In the genomic region with DNA sequence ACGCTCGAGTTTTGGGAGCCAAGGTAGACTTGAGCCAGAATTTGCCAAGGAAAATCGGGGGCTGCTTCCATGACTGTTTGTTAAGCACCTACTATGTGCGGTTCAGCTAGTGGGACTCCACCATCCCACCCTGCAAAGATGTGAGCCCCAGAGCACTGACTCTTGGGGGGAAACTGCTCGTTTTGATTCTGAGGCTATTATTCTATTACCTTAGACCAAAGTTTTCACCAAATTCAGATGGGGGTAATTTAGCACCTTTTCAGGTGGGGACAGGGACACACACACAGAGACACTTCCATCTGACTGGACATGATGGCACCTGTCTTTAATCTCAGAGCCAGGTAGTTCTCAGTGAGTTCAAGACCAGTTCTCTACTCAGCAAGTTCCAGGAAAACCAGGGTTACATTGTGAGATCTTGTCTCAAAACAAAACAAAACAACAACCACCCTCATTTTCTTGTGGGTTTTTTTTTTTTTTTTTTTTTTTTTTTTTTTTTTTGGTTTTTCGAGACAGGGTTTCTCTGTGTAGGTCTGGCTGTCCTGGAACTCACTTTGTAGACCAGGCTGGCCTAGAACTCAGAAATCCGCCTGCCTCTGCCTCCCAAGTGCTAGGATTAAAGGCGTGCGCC, we compare ENCODE assay signal across 8 mouse cellular contexts. TPM values are rescaled to one million over a fixed set of nuclear protein-coding genes. Genes with fewer than 3 reads are reported as not detected.
A peak's percentile ranks its signal among the peaks of the same experiment; 100 is the strongest.
DNase-seq lines count a peak whose midpoint lies in the region; ATAC-seq and TF ChIP-seq lines count a peak whose summit lies in the region.

No protein-coding gene starts in this region.

- WGBS in heart, embryonic 14.5 days, result 41% methylated on average over 7 of the region's 9 CpGs
- 50% methylated on average over 8 of the region's 9 CpGs for WGBS in hindbrain, embryonic 11.5 days
- WGBS in midbrain, embryonic 10.5 days, result 50% methylated on average over 8 of the region's 9 CpGs

- peak overlapping the region; percentile 57 to 58 for H3K4me3 ChIP-seq in heart, embryonic 14.5 days (ENCODE audit: control insufficient read depth in 1 of 2, insufficient read depth in 1 of 2, low read depth in 1 of 2, low read length in 2 of 2)
- H3K4me3 ChIP-seq in ES-E14 (ENCODE audit: insufficient read depth in 1 of 2, low read depth in 1 of 2, low read length in 2 of 2, poor library complexity in 1 of 2, severe bottlenecking in 1 of 2), result peak overlapping the region; percentile 72 to 74
- peak overlapping the region; percentile 54 for H3K4me3 ChIP-seq in hindbrain, embryonic 11.5 days (ENCODE audit: low read depth, low read length)
- peak overlapping the region; percentile 70 for H3K4me3 ChIP-seq in midbrain, embryonic 10.5 days

- H3K27me3 ChIP-seq in heart, embryonic 14.5 days (ENCODE audit: control insufficient read depth, insufficient read depth, low read length), result peaks cover 50% of the 10 kb centered on the region
- H3K27me3 ChIP-seq in hindbrain, embryonic 11.5 days (ENCODE audit: control insufficient read depth, insufficient read depth, low read length), result peaks cover 23% of the 10 kb centered on the region
- H3K27me3 ChIP-seq in midbrain, embryonic 10.5 days (ENCODE audit: low read depth, poor library complexity, severe bottlenecking), result peaks cover 67% of the 10 kb centered on the region

- H3K4me1 ChIP-seq in heart, embryonic 14.5 days (ENCODE audit: control insufficient read depth in 2 of 2, insufficient read depth in 2 of 2, low read length in 2 of 2), result no peaks in the 10 kb centered on the region
- H3K4me1 ChIP-seq in ES-E14 (ENCODE audit: control insufficient read depth in 2 of 2, insufficient read depth in 2 of 2, low read length in 2 of 2, poor library complexity in 1 of 2), result peaks cover 1 to 3% of the 10 kb centered on the region in 2 experiments; a peak in 2 of 4 replicates
- H3K4me1 ChIP-seq in hindbrain, embryonic 11.5 days (replicated peaks; ENCODE audit: control insufficient read depth, insufficient read depth, low read length), result no peaks in the 10 kb centered on the region
- H3K4me1 ChIP-seq in midbrain, embryonic 10.5 days, result peaks cover 10% of the 10 kb centered on the region

- no peaks in the 10 kb centered on the region for H3K36me3 ChIP-seq in heart, embryonic 14.5 days (ENCODE audit: control insufficient read depth, insufficient read depth, low read length)
- H3K36me3 ChIP-seq in ES-E14 (ENCODE audit: control insufficient read depth, insufficient read depth, low read length, poor library complexity, severe bottlenecking), result no peaks in the 10 kb centered on the region
- H3K36me3 ChIP-seq in hindbrain, embryonic 11.5 days (ENCODE audit: control insufficient read depth, insufficient read depth, low read length), result no peaks in the 10 kb centered on the region
- no peaks in the 10 kb centered on the region for H3K36me3 ChIP-seq in midbrain, embryonic 10.5 days

- in situ Hi-C loops in ES-E14 (cut with MboI; ENCODE audit: low sequenced_read_pairs in 2 of 2, unreplicated experiment in 2 of 2), result no loop called here

- H3K27ac ChIP-seq in heart, embryonic 14.5 days (replicated peaks in 1 of 2; ENCODE audit: control insufficient read depth in 1 of 2, insufficient read depth in 1 of 2, low read depth in 2 of 2, low read length in 2 of 2), result no peak overlapping the region
- no peak overlapping the region for H3K27ac ChIP-seq in ES-E14 (ENCODE audit: insufficient read depth, low read depth, low read length, poor library complexity, severe bottlenecking)
- no peak overlapping the region for H3K27ac ChIP-seq in hindbrain, embryonic 11.5 days (ENCODE audit: low read depth, low read length)
- H3K27ac ChIP-seq in midbrain, embryonic 10.5 days (replicated peaks), result 0 out of 2 replicates have a peak overlapping the region, but pooled peaks have one; percentile 75

- H3K9ac ChIP-seq in heart, embryonic 14.5 days (ENCODE audit: low read length), result peak overlapping the region; percentile 68; the same call in 1 of the 2 replicates
- H3K9ac ChIP-seq in ES-E14 (ENCODE audit: insufficient read depth, low read depth, low read length, poor library complexity, severe bottlenecking), result peak overlapping the region; percentile 31; the same call in 1 of the 2 replicates
- peak overlapping the region; percentile 73; the same call in 1 of the 2 replicates for H3K9ac ChIP-seq in hindbrain, embryonic 11.5 days (ENCODE audit: low read depth, low read length)

- no peak for DNase-seq in heart, adult 8-10 months (ENCODE audit: low spot score)
- DNase-seq in ES-E14 (ENCODE audit: low read depth, low spot score), result no peak
- DNase-seq in hindbrain, embryonic 11.5 days (ENCODE audit: low spot score), result no peak
- DNase-seq in midbrain, embryonic 10.5 days (ENCODE audit: low spot score), result no peak
- DNase-seq in layer of hippocampus, adult 8-10 months (ENCODE audit: low spot score in 2 of 2), result no peak
- no peak for DNase-seq in layer of hippocampus, adult 11-12 months (ENCODE audit: low spot score)
- no peak for DNase-seq in adrenal gland, adult 8-10 months

- H3K4me2 ChIP-seq in heart, embryonic 14.5 days (ENCODE audit: low read length), result peak overlapping the region; percentile 69
- peak overlapping the region; percentile 97 for H3K4me2 ChIP-seq in hindbrain, embryonic 11.5 days (replicated peaks; ENCODE audit: low read depth, low read length)

- no peak for ATAC-seq in heart, embryonic 14.5 days (ENCODE audit: insufficient number of reproducible peaks, insufficient read depth, low FRiP score, low read depth)
- 0 out of 2 replicates have a peak, but pooled peaks have one; percentile 6 for ATAC-seq in hindbrain, embryonic 11.5 days (ENCODE audit: low FRiP score)

- no peaks in the 10 kb centered on the region for H3K9me3 ChIP-seq in heart, embryonic 14.5 days (ENCODE audit: control insufficient read depth, low read length)
- H3K9me3 ChIP-seq in ES-E14 (ENCODE audit: control insufficient read depth, insufficient read depth, low read depth, low read length), result no peaks in the 10 kb centered on the region
- H3K9me3 ChIP-seq in hindbrain, embryonic 11.5 days (ENCODE audit: control insufficient read depth, low read length), result no peaks in the 10 kb centered on the region
- H3K9me3 ChIP-seq in midbrain, embryonic 10.5 days (replicated peaks), result no peaks in the 10 kb centered on the region

TF ChIP-seq in ES-E14, 5 proteins besides CTCF, POLR2A, EP300 and RAD21:
- peak; percentile 85; the same call in 1 of the 2 replicates for TF ChIP-seq ZNF384 (IDR thresholded peaks at IDR 0.05; ENCODE audit: low read depth, low read length)
- TF ChIP-seq MAFK (IDR thresholded peaks at IDR 0.05; ENCODE audit: insufficient read depth, low read depth, low read length), result no peak

RNA-seq across cellular contexts. Expression of a gene that starts 0.4 kb away (rescaled TPM):
- polyA plus RNA-seq in heart, embryonic 14.5 days (2014; fragmentation: Nextera tagmentation; extraction: Ambion mirVana), result 0.72 and 0.93 TPM in 2 replicates
- 1 to 10 TPM in 3 of 4 experiments, under 1 TPM in 1; 0.88 to 2.9 (median 1.9) TPM for total RNA-seq in heart, adult 8-10 months (2022)
- 0.63 and 1.1 TPM in 2 replicates for total RNA-seq in ES-E14 (2012; rRNA removed)
- 0.90 and 1.4 TPM in 2 replicates for polyA plus RNA-seq in hindbrain, embryonic 11.5 days (2014; fragmentation: Nextera tagmentation; extraction: Ambion mirVana)
- polyA plus RNA-seq in midbrain, embryonic 10.5 days (2016; fragmentation: Nextera tagmentation; extraction: Ambion mirVana), result 0.36 and 0.70 TPM in 2 replicates
- total RNA-seq in layer of hippocampus, adult 8-10 months (2022), result 10 to 100 TPM; 22.7 to 29.9 (median 24.5) TPM
- 10 to 100 TPM in 1 of 4 experiments, 1 to 10 TPM in 3; 7.2 to 10.5 (median 9.4) TPM for total RNA-seq in adrenal gland, adult 8-10 months (2022)

RNA-seq across cellular contexts. Expression of a gene that starts 21.9 kb away (rescaled TPM):
- polyA plus RNA-seq in heart, embryonic 14.5 days (2014; fragmentation: Nextera tagmentation; extraction: Ambion mirVana), result 0.41 and 0.42 TPM in 2 replicates
- total RNA-seq in heart, adult 8-10 months (2022), result under 1 TPM; 0.57 to 0.72 (median 0.60) TPM
- 3.5 and 4.5 TPM in 2 replicates for total RNA-seq in ES-E14 (2012; rRNA removed)
- polyA plus RNA-seq in hindbrain, embryonic 11.5 days (2014; fragmentation: Nextera tagmentation; extraction: Ambion mirVana), result 1.0 and 1.3 TPM in 2 replicates
- 1.1 and 1.2 TPM in 2 replicates for polyA plus RNA-seq in midbrain, embryonic 10.5 days (2016; fragmentation: Nextera tagmentation; extraction: Ambion mirVana)
- 1 to 10 TPM; 2.9 to 3.5 (median 3.3) TPM for total RNA-seq in layer of hippocampus, adult 8-10 months (2022)
- total RNA-seq in adrenal gland, adult 8-10 months (2022), result 1 to 10 TPM in 2 of 4 experiments, under 1 TPM in 2; 0.75 to 1.8 (median 1.0) TPM
